ENCODE assay signal across 16 mouse cellular contexts in genomic region chr1:153677635-153678034, GRCm38 (mm10). TPM values are rescaled to one million over a fixed set of nuclear protein-coding genes. Genes with fewer than 3 reads are reported as not detected.
"Had no signal": no experiment of that assay in that cellular context is flagged by ENCODE, and none has a peak within 500 bp of the region (broad histone marks: within the 10 kb centered on the region; RNA-seq: fewer than 3 reads in every experiment).

No protein-coding gene starts in this region.

- H3K27ac ChIP-seq: kidney, postnatal 0 days; liver, embryonic 12.5 days; midbrain, embryonic 12.5 days had no signal

- ATAC-seq: liver, embryonic 12.5 days; midbrain, embryonic 16.5 days had no signal

- H3K4me2 ChIP-seq: limb, embryonic 15.5 days; liver, embryonic 12.5 days; lung, embryonic 14.5 days; midbrain, embryonic 12.5 days had no signal

- H3K4me1 ChIP-seq: liver, embryonic 12.5 days had no signal

- H3K9me3 ChIP-seq: limb, embryonic 15.5 days; liver, embryonic 12.5 days; midbrain, embryonic 12.5 days had no signal

- H3K4me3 ChIP-seq: limb, embryonic 15.5 days; liver, embryonic 12.5 days; midbrain, embryonic 12.5 days had no signal

- H3K36me3 ChIP-seq: limb, embryonic 15.5 days; liver, embryonic 12.5 days; midbrain, embryonic 12.5 days had no signal

- DNase-seq: kidney, adult 11 months; kidney, adult 9 months; kidney, postnatal 36 days; lung, embryonic 14.5 days; lung, postnatal 10 days; lung, postnatal 4 days; right cerebral cortex, postnatal 14 days; thymus, adult 18-20 months; thymus, postnatal 36 days had no signal

- H3K27me3 ChIP-seq: limb, embryonic 15.5 days; liver, embryonic 12.5 days had no signal

- H3K9ac ChIP-seq: limb, embryonic 15.5 days; liver, embryonic 12.5 days; lung, embryonic 14.5 days; midbrain, embryonic 12.5 days had no signal

RNA-seq across cellular contexts. Expression of gene Rgs8, which starts 24.8 kb away (rescaled TPM):
- total RNA-seq: megakaryocyte, adult 5-6 weeks had no signal
- polyA plus RNA-seq: liver, embryonic 16.5 days had no signal
